ENCODE assay signal across 21 mouse cellular contexts in genomic region chr3:103430131-103430530, GRCm38 (mm10).
DNase-seq lines count a peak whose midpoint lies in the region; ATAC-seq and TF ChIP-seq lines count a peak whose summit lies in the region.
"Had no signal": no experiment of that assay in that cellular context is flagged by ENCODE, and none has a peak within 500 bp of the region (broad histone marks: within the 10 kb centered on the region; RNA-seq: fewer than 3 reads in every experiment).

No protein-coding gene starts in this region.

- H3K9ac ChIP-seq in intestine, embryonic 16.5 days (ENCODE audit: low read depth, low read length) = no peak overlapping the region
- H3K9ac ChIP-seq in intestine, postnatal 0 days (ENCODE audit: low read depth, low read length) = no peak overlapping the region
- no peak overlapping the region for H3K9ac ChIP-seq in lung, embryonic 16.5 days (ENCODE audit: low read length)
- H3K9ac ChIP-seq in midbrain, embryonic 13.5 days (replicated peaks) = no peak overlapping the region
- H3K9ac ChIP-seq: forebrain, postnatal 0 days; heart, embryonic 13.5 days; hindbrain, embryonic 12.5 days; hindbrain, embryonic 15.5 days had no signal

- DNase-seq in lung, postnatal 10 days = no peak
- DNase-seq in c-Kit-positive CD71-positive TER-119-negative erythroid progenitor cells, embryonic 14.5 days (ENCODE audit: low read depth) = peak; percentile 15
- DNase-seq: adrenal gland, adult 8-10 months; adrenal gland, postnatal 25 days; gastrocnemius, adult 2 months; gastrocnemius, postnatal 25 days; heart, adult 2 months; heart, postnatal 14 days had no signal

- no peaks in the 10 kb centered on the region for H3K9me3 ChIP-seq in intestine, embryonic 16.5 days (ENCODE audit: control insufficient read depth, low read length)
- no peaks in the 10 kb centered on the region for H3K9me3 ChIP-seq in intestine, postnatal 0 days (ENCODE audit: control insufficient read depth)
- no peaks in the 10 kb centered on the region for H3K9me3 ChIP-seq in lung, embryonic 16.5 days (ENCODE audit: control insufficient read depth, low read length)
- no peaks in the 10 kb centered on the region for H3K9me3 ChIP-seq in midbrain, embryonic 13.5 days
- H3K9me3 ChIP-seq: heart, embryonic 10.5 days; heart, embryonic 13.5 days; hindbrain, embryonic 12.5 days; hindbrain, embryonic 15.5 days had no signal

- 62% methylated on average over 4 of the region's 4 CpGs for WGBS in intestine, embryonic 16.5 days
- WGBS in intestine, postnatal 0 days = 65% methylated on average over 4 of the region's 4 CpGs
- 35% methylated on average over 4 of the region's 4 CpGs for WGBS in lung, embryonic 16.5 days
- WGBS in midbrain, embryonic 13.5 days = 92% methylated on average over 4 of the region's 4 CpGs

- H3K36me3 ChIP-seq in intestine, embryonic 16.5 days (ENCODE audit: control insufficient read depth, insufficient read depth, low read length) = no peaks in the 10 kb centered on the region
- H3K36me3 ChIP-seq in intestine, postnatal 0 days (ENCODE audit: control insufficient read depth, insufficient read depth) = no peaks in the 10 kb centered on the region
- H3K36me3 ChIP-seq in lung, embryonic 16.5 days (ENCODE audit: control insufficient read depth, insufficient read depth, low read length) = no peaks in the 10 kb centered on the region
- no peaks in the 10 kb centered on the region for H3K36me3 ChIP-seq in midbrain, embryonic 13.5 days
- H3K36me3 ChIP-seq: heart, embryonic 10.5 days; heart, embryonic 13.5 days; hindbrain, embryonic 12.5 days; hindbrain, embryonic 15.5 days had no signal

- H3K27ac ChIP-seq in intestine, embryonic 16.5 days (ENCODE audit: low read length) = peak overlapping the region; percentile 48; the same call in 1 of the 2 replicates
- H3K27ac ChIP-seq in intestine, postnatal 0 days (ENCODE audit: low read depth, low read length) = no peak overlapping the region
- peak overlapping the region; percentile 52; the same call in 1 of the 2 replicates for H3K27ac ChIP-seq in lung, embryonic 16.5 days (ENCODE audit: low read length)
- H3K27ac ChIP-seq in midbrain, embryonic 13.5 days = no peak overlapping the region
- H3K27ac ChIP-seq: gastrocnemius, adult 2 months; heart, adult 2 months; heart, embryonic 10.5 days; hindbrain, embryonic 12.5 days; hindbrain, embryonic 15.5 days had no signal

- no peak overlapping the region for H3K4me2 ChIP-seq in intestine, embryonic 16.5 days (ENCODE audit: low read depth, low read length)
- H3K4me2 ChIP-seq in intestine, postnatal 0 days (replicated peaks; ENCODE audit: low read depth) = no peak overlapping the region
- H3K4me2 ChIP-seq in lung, embryonic 16.5 days (ENCODE audit: low read depth, low read length) = no peak overlapping the region
- H3K4me2 ChIP-seq in midbrain, embryonic 13.5 days (replicated peaks) = no peak overlapping the region
- H3K4me2 ChIP-seq: heart, embryonic 13.5 days; hindbrain, embryonic 12.5 days; hindbrain, embryonic 15.5 days had no signal

- no peaks in the 10 kb centered on the region for H3K27me3 ChIP-seq in intestine, embryonic 16.5 days (replicated peaks; ENCODE audit: control insufficient read depth, insufficient read depth, low read length)
- H3K27me3 ChIP-seq in intestine, postnatal 0 days (replicated peaks; ENCODE audit: control insufficient read depth, insufficient read depth, low read length) = no peaks in the 10 kb centered on the region
- H3K27me3 ChIP-seq in lung, embryonic 16.5 days (ENCODE audit: control insufficient read depth, insufficient read depth, low read depth, low read length) = no peaks in the 10 kb centered on the region
- H3K27me3 ChIP-seq in midbrain, embryonic 13.5 days = no peaks in the 10 kb centered on the region
- H3K27me3 ChIP-seq: heart, embryonic 13.5 days; hindbrain, embryonic 12.5 days had no signal

- ATAC-seq in intestine, embryonic 16.5 days = no peak
- no peak for ATAC-seq in intestine, postnatal 0 days
- no peak for ATAC-seq in lung, embryonic 16.5 days (ENCODE audit: low read depth)
- ATAC-seq in megakaryocyte-erythroid progenitor cell, adult 5-6 weeks (replicated peaks; ENCODE audit: low FRiP score, low TSS enrichment, poor library complexity, severe bottlenecking) = peak; percentile 53; the same call in 1 of the 2 replicates
- no peak for ATAC-seq in midbrain, embryonic 13.5 days
- ATAC-seq in CD4-positive, CD25-positive, alpha-beta regulatory T cell, adult 4 months = no peak
- ATAC-seq: activated CD4-positive, CD25-positive, alpha-beta regulatory T cell, adult 4 months; forebrain, embryonic 14.5 days had no signal

- peaks cover 4% of the 10 kb centered on the region; the same call in 1 of the 2 replicates for H3K4me1 ChIP-seq in intestine, embryonic 16.5 days (ENCODE audit: control insufficient read depth, insufficient read depth, low read length)
- H3K4me1 ChIP-seq in intestine, postnatal 0 days (replicated peaks; ENCODE audit: control insufficient read depth, insufficient read depth, low read length) = no peaks in the 10 kb centered on the region
- peaks cover 7% of the 10 kb centered on the region for H3K4me1 ChIP-seq in lung, embryonic 16.5 days (replicated peaks; ENCODE audit: control insufficient read depth, insufficient read depth, low read length)
- H3K4me1 ChIP-seq in midbrain, embryonic 13.5 days (replicated peaks) = no peaks in the 10 kb centered on the region
- H3K4me1 ChIP-seq: hindbrain, embryonic 12.5 days; hindbrain, embryonic 15.5 days had no signal

- TF ChIP-seq CTCF in intestine, postnatal 0 days (IDR thresholded peaks at IDR 0.05; ENCODE audit: low read depth) = no peak

- H3K4me3 ChIP-seq in intestine, embryonic 16.5 days (ENCODE audit: low read length) = no peak overlapping the region
- H3K4me3 ChIP-seq in intestine, postnatal 0 days (ENCODE audit: low read depth, low read length) = no peak overlapping the region
- H3K4me3 ChIP-seq in lung, embryonic 16.5 days (ENCODE audit: low read length) = no peak overlapping the region
- H3K4me3 ChIP-seq in midbrain, embryonic 13.5 days (replicated peaks) = no peak overlapping the region
- H3K4me3 ChIP-seq: gastrocnemius, adult 2 months; heart, adult 2 months; heart, embryonic 10.5 days; heart, embryonic 13.5 days; hindbrain, embryonic 12.5 days; hindbrain, embryonic 15.5 days had no signal

Comparison
In these comparisons a context has a peak if more than half of its experiments do, and no peak if none do; other contexts are left out.
1. H3K27ac ChIP-seq: peak in intestine, embryonic 16.5 days (single experiment) and lung, embryonic 16.5 days (single experiment); none in intestine, postnatal 0 days (single experiment) and midbrain, embryonic 13.5 days (single experiment).